Mouse (Mus musculus) cerebral cortex, adult 2 months (tissue): Measurements from ENCODE around the gene Hdac10.

Source experiments
- WGBS: fragments of 180-500 bp; shearing (Covaris S2); methylation state at CpG from one replicate; pipeline ENCODE4 v1.1.7; 2018; 5-methylcytosine and 5-hydroxymethylcytosine counted together

The Hdac10 gene

DNA sequence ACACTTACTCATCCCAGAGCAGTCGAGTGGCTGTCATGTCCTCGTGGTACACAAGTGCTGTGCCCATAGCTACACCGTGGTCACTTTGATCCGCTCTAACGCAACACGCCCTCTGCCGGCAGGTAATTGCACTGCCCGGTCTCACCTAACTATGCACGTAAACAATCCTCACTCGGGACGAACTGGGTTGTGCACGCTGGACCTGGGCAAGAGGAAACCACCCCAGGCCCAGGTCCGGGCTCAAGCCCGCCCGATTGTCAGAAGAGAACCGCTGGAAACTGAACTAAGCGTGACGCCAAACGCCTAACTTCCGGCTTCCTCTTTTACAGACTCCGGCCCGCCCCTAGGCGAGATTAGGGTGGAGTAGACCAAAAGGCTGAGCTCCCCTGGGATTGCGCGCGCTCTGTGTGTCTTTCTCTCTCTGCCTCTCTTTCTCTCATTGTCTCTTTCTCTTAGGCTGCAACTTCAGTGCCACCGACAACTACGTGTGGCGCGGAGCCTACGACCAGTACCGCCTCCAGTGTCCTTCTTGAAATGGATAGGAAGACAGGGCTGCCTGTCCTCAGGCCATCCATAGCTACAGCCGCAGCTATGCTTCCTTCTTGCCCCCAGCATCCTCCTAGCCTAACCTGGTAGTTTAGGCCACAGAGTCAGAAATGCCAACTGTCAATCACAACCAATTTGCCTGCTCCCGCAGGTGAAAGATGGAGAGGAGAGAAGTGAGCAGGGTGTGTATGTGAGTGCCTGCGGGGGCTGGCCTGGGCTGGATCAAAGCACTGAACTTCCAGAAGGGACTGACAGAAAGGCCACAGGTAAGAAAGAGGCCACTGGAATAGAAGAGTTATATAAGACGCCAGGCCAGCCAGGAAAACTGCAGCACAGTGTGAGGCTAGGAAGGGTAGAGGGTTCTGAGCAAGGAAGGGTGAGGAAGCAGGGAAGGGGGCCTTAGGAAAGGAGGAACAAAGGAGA, at the start of gene Hdac10:
Gene Hdac10 (minus strand): TSS at position 319 of the 969 bp plus-strand sequence.
- 2% methylated on average over 36 of the region's 36 CpGs for WGBS

DNA sequence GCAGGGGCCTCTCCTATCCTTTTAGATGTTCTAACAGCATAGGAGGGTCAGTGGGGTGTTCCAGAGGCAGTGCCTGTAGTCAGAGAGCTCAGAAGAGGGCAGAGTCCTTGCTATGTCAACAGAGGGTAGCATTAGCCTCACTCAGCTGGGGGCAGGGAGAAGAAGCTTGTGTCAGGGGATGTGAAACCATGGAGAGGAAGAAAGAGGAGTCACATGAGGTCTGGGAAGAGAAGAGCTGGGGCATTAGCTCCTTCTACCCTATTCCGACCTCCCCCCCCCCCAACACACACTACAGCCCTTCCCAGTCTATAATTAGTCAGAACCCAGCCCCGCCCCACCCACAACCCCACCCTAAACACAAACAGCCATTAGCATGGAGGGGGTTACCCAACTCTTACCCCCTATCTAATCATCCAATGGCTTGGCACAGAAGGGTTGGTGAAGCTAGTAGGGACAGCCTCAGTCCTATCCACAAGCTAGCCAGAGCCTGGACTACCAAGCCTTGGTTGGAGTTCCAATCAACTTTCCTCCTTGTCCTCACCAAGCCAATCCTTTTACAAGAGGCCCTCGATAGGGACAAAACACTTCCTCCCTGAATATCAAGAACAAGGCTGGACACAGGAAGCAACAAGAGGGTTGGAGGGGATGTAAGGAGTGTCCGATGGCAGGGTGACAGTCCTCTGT, 49.2 kb upstream of the Hdac10 start:
- 67% methylated on average over 4 of the region's 4 CpGs for WGBS

DNA sequence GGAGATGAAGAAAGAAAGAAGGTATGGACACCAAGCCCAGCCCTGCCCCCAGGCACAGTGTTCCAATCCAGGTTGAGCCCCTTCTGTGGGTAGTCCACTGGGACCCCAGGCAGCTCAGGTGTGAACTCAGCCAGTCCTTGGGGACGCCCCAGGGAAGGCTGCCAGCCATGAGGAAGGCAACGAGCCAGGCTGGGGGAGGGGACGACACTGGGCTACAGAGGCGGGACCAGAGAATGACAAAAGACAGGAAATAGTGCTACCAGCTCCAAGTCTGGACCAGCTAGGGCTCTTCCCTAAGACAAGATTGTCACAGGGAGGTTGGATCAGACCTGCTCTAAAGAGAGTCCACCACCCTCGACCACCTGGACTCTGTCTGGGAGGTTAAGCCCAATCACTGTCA, 48.6 kb upstream of the Hdac10 start:
- 21% methylated on average over 5 of the region's 5 CpGs for WGBS

GRCm38 (mm10) chr15:89175411-89176155, 47.1 kb upstream of the Hdac10 start:
- WGBS = 79% methylated on average over 13 of the region's 13 CpGs

GRCm38 (mm10) chr15:89174889-89175339, 46.4 kb upstream of the Hdac10 start:
- 66% methylated on average over 11 of the region's 11 CpGs for WGBS

- WGBS = 11% methylated on average over 15 of the region's 15 CpGs
These were observed 45.4 kb upstream of the Hdac10 start for GRCm38 (mm10) chr15:89173906-89174214.

GRCm38 (mm10) chr15:89173024-89173905, 44.8 kb upstream of the Hdac10 start:
- under 1% methylated on average over 65 of the region's 65 CpGs for WGBS

DNA sequence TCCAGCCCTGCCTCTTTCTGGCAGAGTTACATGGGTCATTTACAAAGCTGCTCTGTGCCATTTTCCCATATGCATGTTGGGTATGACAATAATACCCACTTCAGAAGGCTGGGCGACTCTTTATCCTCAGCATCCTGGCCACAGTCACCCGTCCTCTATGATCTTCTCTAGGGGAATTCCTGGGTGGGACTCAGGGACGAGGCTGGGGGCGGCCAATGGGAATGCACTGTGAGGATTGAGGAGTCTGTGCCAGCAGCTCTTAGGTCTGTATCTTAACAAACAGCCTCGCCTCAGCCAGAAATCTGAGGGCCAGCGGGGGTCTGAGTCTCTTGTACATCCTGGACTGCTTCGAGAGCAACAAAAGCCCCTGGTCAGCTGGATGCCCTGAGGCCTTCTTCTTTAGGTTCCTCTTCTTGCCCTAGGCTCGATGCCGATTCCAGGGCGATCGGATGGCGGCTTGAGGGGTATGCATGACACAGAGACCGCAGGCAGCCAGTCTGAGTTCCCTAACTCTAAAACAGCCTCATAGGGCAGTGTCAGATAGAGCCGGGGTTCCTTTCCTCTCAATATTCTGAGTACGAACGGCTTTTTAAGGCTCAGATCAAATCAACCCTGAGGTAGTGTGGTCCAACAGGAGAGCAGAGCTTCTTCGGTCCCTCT, 43.9 kb upstream of the Hdac10 start:
- WGBS = 46% methylated on average over 17 of the region's 17 CpGs

DNA sequence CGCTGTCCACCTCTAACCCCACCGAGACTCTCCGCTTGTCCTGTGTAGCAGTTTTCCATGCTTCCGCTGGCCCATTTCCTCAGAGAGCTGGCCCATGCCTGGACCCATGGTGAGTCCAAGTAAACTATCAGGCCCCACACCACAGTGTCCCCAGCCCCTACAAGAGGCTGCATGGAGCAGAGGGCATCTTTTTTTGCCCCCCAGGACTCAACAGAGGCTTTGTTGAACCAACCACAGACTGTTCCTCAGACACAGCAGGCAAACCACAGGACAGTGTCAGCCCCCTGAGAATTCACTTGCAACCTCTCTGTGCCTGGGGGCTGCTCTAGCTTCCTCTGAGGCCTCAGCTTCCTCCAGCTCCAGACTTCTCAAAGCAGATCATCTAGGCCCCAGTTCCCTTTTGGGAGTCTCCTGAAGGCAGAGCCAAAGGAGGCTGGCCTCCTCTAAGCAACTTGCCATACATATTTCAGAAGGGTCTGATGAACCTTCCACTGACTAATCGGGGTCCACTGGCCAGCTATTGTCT, 43.1 kb upstream of the Hdac10 start:
- 82% methylated on average over 5 of the region's 5 CpGs for WGBS

GRCm38 (mm10) chr15:89170102-89170501, 41.6 kb upstream of the Hdac10 start:
- WGBS = 62% methylated on average over 3 of the region's 3 CpGs

GRCm38 (mm10) chr15:89169431-89169830, 40.9 kb upstream of the Hdac10 start:
- WGBS = 12% methylated on average over 10 of the region's 10 CpGs

- 43% methylated on average over 10 of the region's 10 CpGs for WGBS
These were observed 40.4 kb upstream of the Hdac10 start for GRCm38 (mm10) chr15:89168922-89169321.

DNA sequence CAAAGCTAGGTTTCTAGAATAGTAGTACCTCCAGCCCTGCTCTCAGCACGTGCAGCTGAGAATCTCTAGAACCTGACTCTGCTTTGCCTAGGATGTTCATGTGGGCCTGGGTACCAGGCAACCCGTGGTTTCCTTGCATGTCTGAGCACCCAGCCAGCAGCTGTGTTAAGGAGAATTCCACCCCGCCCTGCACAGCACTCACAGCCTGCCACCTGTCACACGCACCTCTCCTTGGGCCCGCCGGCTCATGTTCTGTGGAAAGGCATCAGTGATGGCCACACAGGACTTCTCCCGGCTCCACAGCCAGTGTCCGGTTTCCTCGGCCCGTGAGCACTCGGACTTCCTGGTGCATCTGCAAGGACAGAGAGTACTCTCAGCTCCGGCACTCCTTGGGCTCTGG, 37.0 kb upstream of the Hdac10 start:
- WGBS = 91% methylated on average over 12 of the region's 12 CpGs

- 89% methylated on average over 9 of the region's 9 CpGs for WGBS
These were observed 32.9 kb upstream of the Hdac10 start for GRCm38 (mm10) chr15:89161397-89161796.

- 95% methylated on average over 16 of the region's 16 CpGs for WGBS
These were observed 30.0 kb upstream of the Hdac10 start for GRCm38 (mm10) chr15:89158516-89158915.

GRCm38 (mm10) chr15:89157954-89158353, 29.5 kb upstream of the Hdac10 start:
- 69% methylated on average over 7 of the region's 7 CpGs for WGBS

DNA sequence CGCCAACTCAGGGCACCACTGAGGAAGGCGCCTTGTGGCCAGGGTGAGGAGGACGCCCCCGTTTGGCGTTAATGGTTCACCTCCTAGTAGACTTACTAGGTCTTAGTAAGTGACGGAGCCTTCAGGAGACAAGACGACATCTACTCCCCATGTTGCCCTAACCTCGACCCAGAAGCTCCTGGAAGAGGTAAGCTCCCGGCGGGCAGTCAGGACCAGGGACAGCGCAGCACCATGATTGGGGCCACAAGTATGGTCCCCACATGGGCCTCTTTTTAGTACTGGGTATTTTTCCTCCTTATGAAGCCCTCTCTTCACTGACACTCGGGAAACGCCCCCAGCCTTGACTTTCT, 21.5 kb upstream of the Hdac10 start:
- 21% methylated on average over 13 of the region's 13 CpGs for WGBS

GRCm38 (mm10) chr15:89149271-89150040, 21.0 kb upstream of the Hdac10 start, which contains the start of gene Mapk11:
TSS of gene Mapk11 (minus strand) at chr15:89149628.
- WGBS = under 1% methylated on average over 60 of the region's 61 CpGs

DNA sequence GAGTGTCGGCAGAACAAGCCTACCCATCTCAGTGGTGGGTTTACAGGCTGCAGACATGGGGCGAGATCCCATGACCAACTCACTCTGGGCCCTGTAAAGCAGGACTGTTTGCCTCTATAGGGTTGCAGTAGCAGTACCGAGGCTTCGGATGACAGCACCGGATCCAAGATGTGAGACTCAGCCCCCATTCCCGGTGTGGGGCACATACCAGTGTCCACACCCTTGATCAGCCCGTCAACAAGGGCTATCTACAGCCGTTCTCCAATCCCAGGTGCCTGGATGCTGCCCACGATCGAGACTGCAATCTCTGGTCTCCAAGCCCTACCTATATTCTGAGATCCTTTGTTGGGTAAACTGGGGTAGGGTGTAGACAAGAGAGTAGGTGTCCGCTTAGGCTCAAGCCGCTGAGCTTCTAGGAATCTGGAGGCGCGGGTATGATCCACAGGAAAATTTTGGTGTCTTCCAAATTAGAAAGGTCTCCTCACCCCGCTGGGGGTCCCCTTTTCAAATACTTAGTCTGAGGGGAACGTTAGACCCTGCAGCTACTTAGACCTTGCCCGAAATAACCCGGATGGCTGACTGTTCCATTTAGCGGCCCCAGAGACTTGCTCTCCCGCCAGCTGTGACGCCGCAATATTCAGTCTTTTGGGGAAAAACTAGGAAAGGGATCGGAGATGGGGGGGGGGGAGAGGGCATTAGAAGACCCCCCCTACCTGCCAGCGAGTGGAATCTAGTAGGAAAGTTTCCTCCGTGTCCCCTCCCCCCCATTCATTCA, 20.2 kb upstream of the Hdac10 start:
- WGBS = 7% methylated on average over 25 of the region's 25 CpGs
